Mouse (Mus musculus) T-helper 1 cell (primary cell): ENCODE measurements at regions not wholly inside any gene's neighbourhood (a gene's known extent, or its start where the extent isn't known, plus 50 kb on each side); places are given as distances from the start of the nearest gene placed in this dataset.

Experiments used
- in situ Hi-C: fragments of 300-600 bp; cut with MboI, MseI; formaldehyde crosslinking; loops from one replicate; pipeline ENCODE4 v1.15.1; 2025; ENCODE audit warnings: high pct_unique_total_duplicates

GRCm38 (mm10) chr3:41182036-41182899 is 99.4 kb upstream of the Pgrmc2 start:
- in situ Hi-C loops = no loop called here

DNA sequence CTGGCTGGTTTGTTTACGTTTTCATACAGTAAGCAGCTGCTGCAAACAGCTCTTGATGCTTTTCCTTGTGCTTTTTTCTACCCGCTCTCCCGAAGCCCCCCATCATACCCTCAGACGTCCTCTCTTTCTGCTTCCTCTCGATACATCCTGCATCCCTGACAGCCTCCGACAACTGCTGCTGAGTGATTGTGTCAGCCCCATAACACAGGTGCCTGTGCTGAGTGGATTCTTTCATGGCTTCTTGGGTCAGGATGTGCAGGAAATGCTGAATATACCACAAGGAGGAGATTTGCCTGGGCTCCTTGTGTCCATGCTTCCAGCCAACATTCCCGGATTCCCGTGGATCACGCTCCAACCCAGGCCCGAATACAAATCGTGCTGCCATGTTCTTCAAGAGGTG is 98.6 kb upstream of the Pgrmc2 start:
- in situ Hi-C loops = no loop called here

DNA sequence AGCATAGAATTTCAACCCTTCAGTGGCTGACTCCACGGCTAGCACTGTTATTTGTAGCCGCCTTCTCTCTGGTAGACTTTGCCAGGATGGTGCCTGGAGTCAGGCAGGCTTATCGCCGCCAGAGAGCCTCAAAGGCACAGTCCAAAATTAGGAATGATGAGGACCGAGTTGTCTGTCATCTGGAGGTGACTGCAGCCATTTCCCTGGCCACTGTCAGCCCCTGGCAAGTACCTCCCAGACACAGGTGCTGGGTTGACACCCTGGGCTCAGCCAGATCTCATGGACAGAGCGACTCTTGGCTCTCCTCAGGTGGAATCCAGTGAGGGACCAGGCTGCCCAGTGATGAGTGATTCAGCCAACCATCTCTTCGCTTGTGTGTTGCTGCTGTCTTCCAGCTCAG is 98.1 kb upstream of the Pgrmc2 start:
- in situ Hi-C loops = no loop called here

DNA sequence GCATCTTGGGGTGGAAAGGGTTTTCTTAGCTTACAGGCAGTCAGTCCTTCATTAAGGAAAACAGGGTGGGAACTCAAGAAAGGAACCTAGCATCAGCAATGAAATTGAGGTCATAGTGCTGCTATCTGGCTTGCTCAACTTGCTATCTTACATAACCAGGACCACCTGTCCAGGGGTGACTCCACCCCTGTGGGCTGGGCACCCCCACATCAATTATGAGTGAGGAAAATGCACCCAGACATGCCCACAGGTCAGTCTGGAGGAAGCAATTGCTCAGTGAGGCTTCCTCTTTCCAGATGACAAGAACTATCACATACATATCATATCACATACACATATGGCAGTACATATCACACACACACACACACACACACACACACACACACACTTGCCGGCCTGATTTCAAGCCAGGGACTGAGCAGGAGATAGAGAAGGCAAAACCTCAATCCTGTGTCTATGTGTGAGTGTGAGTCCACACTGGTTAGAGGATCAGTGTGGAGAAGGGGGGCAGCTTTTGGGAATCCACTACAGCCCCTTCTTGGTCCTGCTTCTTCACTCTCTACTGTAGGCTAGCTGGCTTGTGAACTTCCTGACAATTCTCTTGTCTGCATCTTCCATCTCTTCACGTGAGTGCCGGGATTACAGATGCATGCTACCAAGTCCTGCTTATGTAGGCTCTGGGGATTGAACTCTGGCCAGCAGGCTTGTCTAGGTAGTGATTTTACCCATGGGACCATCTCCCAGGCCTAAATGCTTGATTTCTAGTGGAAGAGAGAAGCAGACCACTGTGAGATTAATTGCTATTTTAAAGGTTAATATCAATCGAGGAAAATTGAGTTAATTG is 96.4 kb upstream of the Pgrmc2 start:
- in situ Hi-C loops = loop anchor here (10.0 kb wide), 1 partner anchor 144 kb away; no protein-coding TSS in a partner anchor

- in situ Hi-C loops = loop anchor here (10.0 kb wide), 1 partner anchor 142 kb away; no protein-coding TSS in a partner anchor
Measured at GRCm38 (mm10) chr3:41177124-41177523, 94.3 kb upstream of the Pgrmc2 start.

GRCm38 (mm10) chr3:41175356-41175755 is 92.5 kb upstream of the Pgrmc2 start:
- in situ Hi-C loops = loop anchor here (10.0 kb wide), 1 partner anchor 141 kb away; no protein-coding TSS in a partner anchor

GRCm38 (mm10) chr3:41173561-41173960 is 90.7 kb upstream of the Pgrmc2 start:
- in situ Hi-C loops = loop anchor here (10.0 kb wide), 1 partner anchor 139 kb away; no protein-coding TSS in a partner anchor

DNA sequence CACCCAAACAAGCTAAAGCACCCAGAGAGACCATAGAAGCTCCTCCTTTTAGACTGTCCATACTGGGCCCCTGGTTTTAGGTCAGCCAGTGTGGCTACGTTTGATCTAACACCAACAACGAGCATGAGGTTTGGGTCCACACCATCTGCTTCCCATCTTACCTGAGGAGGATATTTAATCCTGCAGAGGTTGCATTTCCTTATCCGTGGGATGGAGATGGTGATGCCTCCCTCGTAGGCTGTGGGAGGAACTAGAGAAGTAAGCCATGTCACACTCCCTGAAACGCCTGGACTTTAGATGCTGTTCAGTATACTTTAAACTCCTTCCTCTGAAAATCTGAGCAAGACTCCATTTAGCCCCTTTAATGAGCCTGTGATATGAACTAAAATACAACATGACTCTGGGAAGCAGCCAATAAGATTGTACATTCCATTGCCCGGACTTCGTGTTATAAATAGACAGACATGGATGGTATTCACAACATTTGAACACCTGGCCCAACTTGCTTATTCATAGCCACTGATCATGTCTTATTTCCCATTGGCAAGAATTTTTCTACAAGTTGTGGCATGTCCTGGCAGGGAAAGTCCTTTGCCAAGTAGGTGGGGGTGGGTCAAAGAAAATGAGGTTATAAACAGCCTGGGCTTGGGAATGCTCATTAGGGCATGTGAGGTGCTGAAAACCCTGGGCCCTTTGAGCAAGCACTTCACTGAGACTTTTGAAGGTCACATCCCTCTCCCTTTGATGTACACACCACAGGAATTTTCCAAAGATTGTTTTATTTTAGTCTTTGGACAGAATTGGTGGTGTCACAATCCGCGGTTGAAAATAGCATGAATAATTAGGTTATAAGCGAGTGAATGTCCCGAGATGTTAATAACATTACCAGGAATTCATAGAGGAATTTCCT is 89.7 kb upstream of the Pgrmc2 start:
- in situ Hi-C loops = loop anchor here (10.0 kb wide), 1 partner anchor 138 kb away; no protein-coding TSS in a partner anchor

DNA sequence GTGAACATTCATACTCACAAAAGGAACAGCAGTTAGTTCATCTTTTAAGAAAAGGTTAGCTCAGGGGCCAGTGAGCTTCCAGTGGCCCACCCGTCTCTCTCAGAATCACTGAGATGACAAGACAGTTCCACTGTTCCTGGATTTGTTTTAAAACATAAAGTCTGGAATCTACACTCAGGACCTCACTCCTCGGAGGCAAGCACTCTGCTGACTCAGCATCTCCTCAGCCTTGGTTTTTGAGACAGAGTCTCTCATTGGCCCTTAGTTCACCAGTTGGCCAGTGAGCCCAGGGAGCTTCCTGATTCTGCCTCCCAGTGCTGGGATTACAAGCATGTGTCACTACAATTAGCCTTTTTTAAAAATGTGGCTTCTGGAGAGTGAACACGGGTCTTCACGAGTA is 88.9 kb upstream of the Pgrmc2 start:
- in situ Hi-C loops = loop anchor here (10.0 kb wide), 1 partner anchor 137 kb away; no protein-coding TSS in a partner anchor

- in situ Hi-C loops = loop anchor here (10.0 kb wide), 1 partner anchor 137 kb away; no protein-coding TSS in a partner anchor
Measured at GRCm38 (mm10) chr3:41171310-41171709, 88.5 kb upstream of the Pgrmc2 start.

- in situ Hi-C loops = loop anchor here (10.0 kb wide), 1 partner anchor 136 kb away; no protein-coding TSS in a partner anchor
Measured at GRCm38 (mm10) chr3:41170566-41170965, 87.7 kb upstream of the Pgrmc2 start.

DNA sequence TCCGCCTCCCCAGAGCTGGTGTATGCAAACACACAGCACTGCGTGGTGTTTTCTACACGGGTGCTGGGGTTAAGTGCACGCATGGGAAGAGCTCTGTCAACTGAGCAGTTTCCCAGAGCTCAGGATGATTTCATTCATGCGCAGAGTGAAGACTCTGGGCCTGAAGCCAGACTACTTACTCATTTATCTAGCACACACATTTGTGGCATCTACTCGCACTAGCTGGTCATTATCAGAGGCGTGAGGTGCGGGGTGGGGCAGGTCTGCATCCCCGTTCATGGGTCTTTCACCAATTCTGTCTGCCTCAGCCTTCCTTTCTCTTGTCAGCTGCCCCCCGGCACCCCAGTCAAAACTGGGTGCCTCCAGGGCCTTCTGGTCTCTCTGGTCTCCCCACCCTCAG is 86.6 kb upstream of the Pgrmc2 start:
- in situ Hi-C loops = no loop called here

GRCm38 (mm10) chr3:41168181-41168967 is 85.5 kb upstream of the Pgrmc2 start:
- in situ Hi-C loops = no loop called here

DNA sequence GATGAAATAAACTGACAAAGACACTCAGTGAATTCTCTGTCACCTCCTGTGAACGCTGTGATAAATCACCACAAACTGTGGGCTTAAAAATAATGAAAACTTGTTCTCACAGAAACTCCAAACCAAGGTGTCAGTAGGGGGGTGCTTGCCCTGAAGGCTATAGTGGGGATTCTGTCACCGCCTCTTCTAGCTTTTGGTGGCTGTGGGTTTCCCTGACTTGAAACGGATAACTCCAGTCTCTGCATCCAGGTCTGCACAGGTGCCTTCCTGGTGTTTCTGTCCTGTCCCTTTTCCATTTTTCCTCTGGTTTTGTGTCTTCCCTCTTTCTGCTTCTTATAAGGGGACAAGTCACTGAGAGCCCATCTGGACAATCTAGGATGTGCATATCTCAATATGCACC is 84.6 kb upstream of the Pgrmc2 start:
- in situ Hi-C loops = no loop called here

- in situ Hi-C loops = no loop called here
Measured at GRCm38 (mm10) chr3:41164736-41165135, 81.9 kb upstream of the Pgrmc2 start.

GRCm38 (mm10) chr3:41163767-41164166 is 80.9 kb upstream of the Pgrmc2 start:
- in situ Hi-C loops = no loop called here

GRCm38 (mm10) chr3:41162514-41162913 is 79.7 kb upstream of the Pgrmc2 start:
- in situ Hi-C loops = no loop called here

DNA sequence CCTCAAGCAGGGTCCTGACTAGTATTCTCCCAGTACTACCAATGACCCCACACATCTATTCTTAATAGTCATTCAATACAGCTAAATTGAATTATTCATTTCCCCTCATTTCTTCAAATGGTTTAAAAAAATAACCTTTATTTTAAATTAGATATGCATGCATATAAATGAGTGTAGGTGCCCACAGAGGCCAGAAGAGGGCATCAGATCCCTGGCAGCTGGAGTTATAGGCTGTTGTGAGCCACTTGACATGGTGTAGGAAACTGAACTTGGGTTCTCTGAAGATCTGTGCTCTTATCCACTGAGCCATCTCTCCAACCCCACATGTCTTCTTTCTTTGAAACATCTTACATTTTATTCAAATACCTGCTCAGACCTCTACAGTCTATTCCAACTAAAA is 77.8 kb upstream of the Pgrmc2 start:
- in situ Hi-C loops = no loop called here

DNA sequence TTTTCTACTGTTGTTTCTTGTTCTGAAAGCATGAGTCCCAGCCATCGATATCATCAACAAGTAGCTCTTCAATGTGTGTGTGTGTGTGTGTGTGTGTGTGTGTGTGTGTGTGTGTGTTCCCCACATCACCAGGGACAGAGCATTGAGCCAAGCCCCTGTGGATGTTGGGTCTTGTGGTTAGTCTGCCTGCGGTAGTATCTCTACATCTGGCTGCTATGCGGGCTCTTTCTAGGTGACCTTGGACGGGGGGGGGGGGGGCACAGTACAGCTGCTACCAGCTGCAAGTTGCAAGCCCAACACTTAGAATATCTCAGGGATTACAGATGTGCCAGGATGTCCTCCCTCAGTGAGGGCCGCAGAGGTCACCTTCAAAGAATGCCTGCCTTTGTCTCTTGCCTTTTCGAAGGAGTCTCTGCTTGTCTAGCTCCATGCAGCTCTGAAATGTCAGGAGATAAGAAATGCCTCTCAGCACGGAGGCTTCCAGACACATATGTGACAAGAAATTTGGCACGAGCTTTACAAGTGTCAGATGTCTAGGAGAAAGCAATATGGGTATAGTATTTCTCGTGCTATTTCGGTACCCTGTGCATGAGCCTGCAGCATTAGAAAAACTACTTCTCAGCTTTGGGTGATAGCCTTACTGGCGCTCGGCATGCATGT is 75.6 kb upstream of the Pgrmc2 start:
- in situ Hi-C loops = no loop called here

GRCm38 (mm10) chr3:41157428-41157827 is 74.6 kb upstream of the Pgrmc2 start:
- in situ Hi-C loops = no loop called here
